Mouse (Mus musculus): ENCODE results near the gene Cyb5r2. TPM values are rescaled to one million over a fixed set of nuclear protein-coding genes. Genes with fewer than 3 reads are reported as not detected.

The Cyb5r2 gene
- polyA plus RNA-seq (2017; shearing (Covaris generic)): not detected

DNA sequence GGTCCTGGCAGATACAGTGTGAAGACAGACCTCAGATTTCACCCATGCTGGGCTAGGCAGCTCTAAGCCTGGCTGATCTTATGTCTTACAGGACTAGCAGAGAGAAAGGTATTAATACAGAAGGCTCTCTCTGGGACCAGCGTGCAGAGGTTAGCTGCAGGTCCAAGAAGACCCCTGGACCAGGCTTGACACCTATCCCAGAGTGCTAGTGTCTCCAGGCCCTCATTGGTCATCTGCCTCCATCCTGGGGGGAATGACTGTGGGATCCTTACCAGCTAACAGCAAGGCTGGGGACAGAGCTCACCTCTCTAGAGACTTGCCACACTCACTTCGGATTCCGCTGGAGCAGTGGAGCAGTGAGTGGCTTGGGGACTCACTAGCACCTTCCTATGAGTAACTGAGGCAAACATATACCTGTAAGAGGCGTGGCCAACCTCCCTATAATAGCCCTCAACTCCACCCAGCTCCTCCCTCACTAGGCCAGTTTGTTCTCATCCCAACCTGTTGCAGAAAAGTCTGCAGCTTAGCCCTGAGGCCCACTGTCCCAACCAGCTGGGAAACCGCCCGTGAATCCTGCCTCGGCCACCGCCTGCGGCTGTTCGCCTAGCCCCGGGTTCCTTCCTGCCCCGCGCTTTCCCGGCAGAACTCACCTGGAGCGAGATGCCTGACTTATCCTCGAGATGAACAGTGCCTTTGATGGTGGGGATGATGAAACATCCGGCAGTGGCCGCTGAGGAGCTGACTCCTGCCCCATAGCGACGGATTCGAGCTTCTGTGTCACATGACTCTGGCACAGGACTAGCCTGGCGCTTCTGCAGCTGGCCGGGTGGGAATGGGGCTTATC is at the start of gene Cyb5r2:
TSS of gene Cyb5r2 (minus strand) at position 725 of the 844 bp plus-strand sequence.

DNA sequence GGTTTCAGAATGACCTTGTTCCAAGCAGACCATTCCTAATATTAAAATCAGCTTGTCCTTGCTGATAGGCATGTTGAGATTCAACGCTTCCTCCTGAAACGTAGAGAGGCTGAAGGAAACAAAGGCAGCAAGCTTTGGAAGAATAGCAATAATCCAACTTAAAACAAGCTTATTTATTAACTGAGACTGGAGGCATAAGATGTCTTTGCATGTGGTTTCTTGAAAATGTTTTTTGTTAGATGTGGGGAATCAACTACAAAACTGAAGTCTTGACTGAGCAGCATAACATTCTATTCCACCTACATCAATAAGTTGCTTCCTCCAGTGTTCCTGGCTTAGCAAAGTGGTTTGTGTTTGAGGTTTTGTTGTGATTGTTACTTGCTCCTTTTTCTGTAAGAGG is 43.3 kb upstream of the Cyb5r2 start, which contains the start of gene Ovch2:
TSS of gene Ovch2 (minus strand) at position 101 of the 400 bp plus-strand sequence.

Other genes starting within 250 kb of the Cyb5r2 start
- not detected for gene Olfml1, start 190.6 kb downstream of the Cyb5r2 start, polyA plus RNA-seq (2017; shearing (Covaris generic))
- 0.57 TPM for gene Ppfibp2, start 162.8 kb downstream of the Cyb5r2 start, polyA plus RNA-seq (2017; shearing (Covaris generic))
- not detected for gene 5330417H12Rik, start 132.9 kb downstream of the Cyb5r2 start, polyA plus RNA-seq (2017; shearing (Covaris generic))
- not detected for gene Ovch2, start 43.2 kb upstream of the Cyb5r2 start, polyA plus RNA-seq (2017; shearing (Covaris generic))
- not detected for gene Olfr467, start 54.2 kb upstream of the Cyb5r2 start, polyA plus RNA-seq (2017; shearing (Covaris generic))
- gene Olfr469, start 67.5 kb upstream of the Cyb5r2 start, polyA plus RNA-seq (2017; shearing (Covaris generic)): not detected
- not detected for gene Olfr470, start 89.5 kb upstream of the Cyb5r2 start, polyA plus RNA-seq (2017; shearing (Covaris generic))
- gene Olfr472, start 139.9 kb upstream of the Cyb5r2 start, polyA plus RNA-seq (2017; shearing (Covaris generic)): not detected
- gene Olfr473, start 172.4 kb upstream of the Cyb5r2 start, polyA plus RNA-seq (2017; shearing (Covaris generic)): not detected
- not detected for gene Olfr474, start 196.6 kb upstream of the Cyb5r2 start, polyA plus RNA-seq (2017; shearing (Covaris generic))
- not detected for gene Olfr476, start 206.8 kb upstream of the Cyb5r2 start, polyA plus RNA-seq (2017; shearing (Covaris generic))
- not detected for gene Olfr477, start 228.7 kb upstream of the Cyb5r2 start, polyA plus RNA-seq (2017; shearing (Covaris generic))